Mouse (Mus musculus) small intestine, adult 2 months (tissue): ENCODE results near the gene Zfp619. TPM values are rescaled to one million over a fixed set of nuclear protein-coding genes. Genes with fewer than 3 reads are reported as not detected.

Source experiments
- H3K27ac ChIP-seq: fragments of 200-500 bp; 2 replicates; pipeline ENCODE4 v1.5.1; 2012; ENCODE audit warnings: low read depth, low read length, control low read depth, inconsistent platforms; ENCODE audit not compliant: insufficient read depth
- H3K27me3 ChIP-seq: fragments of 200-500 bp; 2 replicates; pipeline ENCODE4 v1.6.1; 2012; ENCODE audit warnings: mild to moderate bottlenecking, moderate library complexity, low read length, inconsistent platforms; ENCODE audit not compliant: control insufficient read depth, insufficient read depth
- H3K36me3 ChIP-seq: fragments of 200-500 bp; 2 replicates; pipeline ENCODE4 v1.6.1; 2012; ENCODE audit warnings: mild to moderate bottlenecking, low read length, control low read depth, inconsistent platforms; ENCODE audit not compliant: control insufficient read depth, insufficient read depth
- H3K4me1 ChIP-seq: fragments of 200-500 bp; 2 replicates; pipeline ENCODE4 v1.6.1; 2012; ENCODE audit warnings: low read length, inconsistent platforms, mixed read lengths; ENCODE audit not compliant: control insufficient read depth, insufficient read depth, insufficient read length
- H3K4me3 ChIP-seq: fragments of 200-500 bp; 2 replicates; pipeline ENCODE4 v1.5.1; 2012; ENCODE audit warnings: low read depth, mild to moderate bottlenecking, control low read depth, inconsistent platforms, low read length, moderate library complexity
- CTCF ChIP-seq: fragments of 200-500 bp; IDR thresholded peaks from 2 replicates; pipeline ENCODE4 v1.5.1; 2012; ENCODE audit warnings: low read depth, mild to moderate bottlenecking, control low read depth, inconsistent platforms, low read length, moderate library complexity, mixed read lengths; ENCODE audit not compliant: insufficient replicate concordance, insufficient read length; ENCODE audit errors: extremely low read depth
- POLR2A ChIP-seq: fragments of 200-500 bp; IDR thresholded peaks from 2 replicates; pipeline ENCODE4 v1.6.1; 2012; ENCODE audit warnings: low read depth, mild to moderate bottlenecking, control low read depth, inconsistent platforms, low read length, moderate library complexity
- WGBS: fragments of 180-500 bp; shearing (Covaris S2); methylation state at CpG from one replicate; pipeline ENCODE4 v1.1.7; 2018; 5-methylcytosine and 5-hydroxymethylcytosine counted together
- polyA plus RNA-seq: library from polyadenylated mRNA; depleted of rRNA; stranded (reverse); fragments of >200 nt; gene quantifications from 2 replicates; pipeline ENCODE4 v1.2.3, GENCODE M21; 2012; rRNA removed

Gene Zfp619
- 0.03 and 0.04 TPM in 2 replicates for polyA plus RNA-seq

DNA sequence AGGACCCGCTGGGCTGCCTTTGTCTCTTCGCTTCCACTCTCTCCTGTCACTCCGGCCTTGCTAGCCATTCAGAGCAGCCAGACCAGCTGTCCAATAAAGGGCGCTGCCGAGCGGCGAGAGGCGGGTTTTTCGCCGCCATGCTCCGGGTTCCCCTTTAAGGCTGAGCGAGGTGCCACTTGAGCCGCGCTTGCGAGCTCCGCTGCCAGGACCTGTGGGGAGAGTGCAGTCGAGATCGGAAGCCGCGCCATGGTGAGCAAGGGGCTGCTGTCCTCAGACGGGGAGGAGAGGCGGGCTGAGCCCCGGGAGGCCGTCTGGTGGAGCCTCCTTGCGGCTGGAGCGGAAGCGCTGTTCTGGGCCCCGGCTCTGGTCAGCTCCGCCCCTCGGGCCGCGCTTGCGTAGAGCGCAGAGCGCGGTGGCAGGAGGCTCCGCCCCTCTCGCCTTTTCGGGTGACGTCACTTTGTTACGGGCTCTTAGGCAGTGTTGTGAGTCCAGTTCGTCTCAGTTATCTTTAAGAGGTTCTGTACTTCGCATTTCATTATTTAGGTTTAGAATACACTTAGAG, at the start of gene Zfp619:
Zfp619 (plus strand) TSS at position 151 of the 562 bp plus-strand sequence.
- Histone ChIP-seq H3K27me3 (no peaks in the 10 kb centered on the region), H3K27ac (peak within 1 kb of the TSS; percentile 90), H3K36me3 (no peaks in the 10 kb centered on the region), H3K4me1 (peaks cover 2% of the 10 kb centered on the region; the same call in 1 of the 2 replicates), H3K4me3 (peak within 1 kb of the TSS; percentile 66)
- WGBS, result under 1% methylated on average over 43 of the region's 43 CpGs
- TF ChIP-seq CTCF (peak; percentile 86), POLR2A (peak; percentile 82)

DNA sequence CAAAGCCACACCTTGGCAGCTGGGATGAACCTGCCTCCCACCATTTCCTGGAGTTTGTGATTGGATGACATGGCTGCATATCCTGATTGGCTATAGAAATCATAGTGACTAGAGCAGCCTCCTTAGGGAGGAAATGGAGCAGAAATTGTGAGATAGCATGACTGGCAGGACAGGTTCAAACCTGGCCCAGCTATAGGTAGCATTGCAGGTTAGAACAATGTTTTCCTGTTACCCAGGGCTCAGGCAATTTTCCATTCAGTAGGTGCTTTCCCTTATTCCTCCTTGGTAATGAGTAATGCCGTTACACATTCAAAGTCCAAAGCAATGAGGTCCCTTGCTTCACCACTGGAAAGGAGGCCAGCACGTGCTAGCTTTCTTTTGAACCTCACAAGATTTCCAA, 38.6 kb upstream of the Zfp619 start:
- no peaks in the 10 kb centered on the region for H3K4me1 ChIP-seq
- no peaks in the 10 kb centered on the region for H3K27me3 ChIP-seq
- no peak overlapping the region for H3K27ac ChIP-seq
- TF ChIP-seq POLR2A (no peak), CTCF (no peak)
- H3K4me3 ChIP-seq, result no peak overlapping the region
- WGBS, result 31% methylated on average over 2 of the region's 2 CpGs
- peaks cover 14% of the 10 kb centered on the region for H3K36me3 ChIP-seq

DNA sequence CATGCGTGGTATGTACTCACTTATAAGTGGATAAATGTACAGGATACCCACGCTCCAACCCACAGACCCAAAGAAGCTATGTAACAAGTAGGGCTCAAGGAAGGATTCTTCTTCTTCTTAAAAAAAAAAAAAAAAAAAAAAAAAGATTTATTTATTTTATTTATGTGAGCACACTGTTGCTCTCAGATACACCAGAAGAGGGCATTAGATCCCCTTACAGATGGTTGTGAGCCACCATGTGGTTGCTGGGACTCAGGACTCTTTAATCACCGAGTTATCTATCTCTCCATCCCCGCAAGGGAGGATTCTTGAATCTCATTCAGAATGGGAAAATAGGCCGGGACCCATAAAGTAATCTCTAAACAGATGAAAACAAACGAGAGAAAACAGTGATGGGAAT, 33.2 kb upstream of the Zfp619 start:
- Histone ChIP-seq H3K36me3 (no peaks in the 10 kb centered on the region), H3K4me3 (no peak overlapping the region), H3K27me3 (no peaks in the 10 kb centered on the region), H3K27ac (no peak overlapping the region), H3K4me1 (no peaks in the 10 kb centered on the region)
- 45% methylated on average over 6 of the region's 6 CpGs for WGBS
- TF ChIP-seq CTCF (no peak), POLR2A (no peak)

DNA sequence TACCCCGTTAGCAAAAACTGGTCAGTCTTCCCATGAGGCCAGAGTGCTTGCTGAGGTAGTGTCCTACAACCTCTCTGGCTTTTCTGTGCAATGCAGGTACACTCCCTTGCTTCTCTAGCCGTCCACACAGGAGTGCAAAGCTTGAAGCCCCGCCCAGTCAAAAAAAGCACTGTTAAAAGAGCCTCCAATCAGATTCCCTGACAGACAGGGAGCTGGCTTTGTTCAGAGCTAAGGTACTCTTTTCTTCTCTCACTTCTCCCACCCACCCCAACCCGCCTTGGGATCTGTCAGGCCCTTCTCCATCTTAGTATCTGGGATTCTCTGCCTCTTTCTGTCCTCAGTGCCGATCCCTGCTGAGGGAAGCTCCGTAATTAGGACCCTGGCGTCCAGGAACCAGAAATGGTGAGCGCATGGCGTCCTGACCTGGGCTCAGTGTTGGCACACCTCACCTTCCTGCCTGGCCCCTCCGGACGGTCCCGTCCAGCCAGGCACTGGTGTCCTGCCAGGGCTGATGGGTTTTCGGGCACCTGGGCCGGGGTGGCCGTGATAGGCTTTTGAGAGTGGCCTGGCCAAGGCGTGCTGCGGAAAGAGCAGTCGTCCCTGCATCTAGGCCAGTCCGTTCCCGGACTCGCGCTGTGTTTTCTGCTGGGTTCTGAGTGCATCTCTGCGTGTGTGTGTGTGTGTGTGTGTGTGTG, 30.3 kb upstream of the Zfp619 start:
- Histone ChIP-seq H3K4me3 (peak overlapping the region; percentile 58), H3K36me3 (no peaks in the 10 kb centered on the region), H3K27ac (no peak overlapping the region), H3K27me3 (no peaks in the 10 kb centered on the region), H3K4me1 (no peaks in the 10 kb centered on the region)
- TF ChIP-seq POLR2A, result no peak
- TF ChIP-seq CTCF, result no peak
- 14% methylated on average over 23 of the region's 23 CpGs for WGBS

DNA sequence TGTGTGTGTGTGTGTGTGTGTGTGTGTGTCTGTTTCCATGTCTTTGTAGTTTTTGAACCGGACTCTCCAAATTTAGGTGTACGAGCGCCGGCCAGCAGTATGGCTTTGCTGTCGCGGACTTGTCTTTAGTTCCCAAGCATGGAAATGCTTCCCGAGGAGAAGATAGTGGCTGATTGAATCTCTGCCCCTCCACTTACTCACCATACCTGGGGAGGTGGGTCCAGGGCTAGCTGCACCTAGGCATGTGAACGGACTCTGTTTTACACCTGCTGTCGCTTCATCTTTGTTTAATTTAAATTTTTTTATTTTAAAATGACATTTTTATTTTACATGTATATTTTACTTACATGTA, 29.7 kb upstream of the Zfp619 start:
- Histone ChIP-seq H3K4me1 (no peaks in the 10 kb centered on the region), H3K36me3 (no peaks in the 10 kb centered on the region), H3K27me3 (no peaks in the 10 kb centered on the region), H3K27ac (no peak overlapping the region), H3K4me3 (peak overlapping the region; percentile 58)
- TF ChIP-seq POLR2A, result no peak
- TF ChIP-seq CTCF, result no peak
- 45% methylated on average over 9 of the region's 9 CpGs for WGBS

DNA sequence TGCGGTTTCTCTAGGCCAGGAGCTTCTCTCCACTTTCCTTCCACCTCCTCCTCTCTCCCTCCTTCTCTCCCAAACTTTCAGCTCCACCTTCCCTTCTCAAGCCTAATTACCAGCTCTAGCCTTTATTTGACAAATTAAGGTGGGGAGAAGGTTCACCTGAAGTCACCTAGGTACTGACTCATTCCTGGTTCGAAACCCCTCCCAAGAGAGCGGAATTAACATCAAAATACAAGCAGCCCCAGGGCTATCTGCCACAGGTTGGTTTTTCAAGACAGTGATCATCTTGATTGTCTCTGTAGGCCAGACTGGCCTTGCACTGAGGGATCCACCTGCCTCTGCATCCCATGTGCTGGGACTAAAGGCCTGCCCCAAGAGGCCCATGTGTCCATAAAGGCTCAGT, 22.9 kb upstream of the Zfp619 start:
- WGBS, result 85% methylated on average over 3 of the region's 3 CpGs
- H3K27me3 ChIP-seq, result no peaks in the 10 kb centered on the region
- H3K4me3 ChIP-seq, result no peak overlapping the region
- H3K4me1 ChIP-seq, result no peaks in the 10 kb centered on the region
- TF ChIP-seq CTCF, result no peak
- no peak for TF ChIP-seq POLR2A
- H3K36me3 ChIP-seq, result no peaks in the 10 kb centered on the region
- H3K27ac ChIP-seq, result no peak overlapping the region

DNA sequence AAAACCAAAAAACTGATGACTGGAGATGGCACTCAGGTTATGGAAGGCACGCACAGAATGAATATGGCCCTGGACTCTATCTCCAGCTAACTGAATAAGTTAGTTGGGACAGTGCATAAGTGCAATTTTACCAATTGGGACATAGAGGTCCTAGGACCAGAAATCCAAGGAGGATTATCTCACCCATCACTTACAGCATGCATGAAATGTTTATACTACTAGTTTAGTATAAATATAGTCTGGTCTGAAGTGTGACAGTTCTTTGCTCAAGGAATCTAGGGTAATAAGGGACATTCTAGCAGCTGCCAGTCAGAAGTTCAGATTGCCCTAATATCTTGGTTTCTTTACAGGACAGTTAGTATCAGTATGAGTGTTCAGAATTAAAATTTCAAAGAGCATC, 13.5 kb upstream of the Zfp619 start:
- H3K4me1 ChIP-seq, result no peaks in the 10 kb centered on the region
- H3K4me3 ChIP-seq, result no peak overlapping the region
- no peak for TF ChIP-seq POLR2A
- no peak for TF ChIP-seq CTCF
- 96% methylated on average over 1 of the region's 1 CpGs for WGBS
- H3K27ac ChIP-seq, result no peak overlapping the region
- no peaks in the 10 kb centered on the region for H3K36me3 ChIP-seq
- H3K27me3 ChIP-seq, result no peaks in the 10 kb centered on the region

DNA sequence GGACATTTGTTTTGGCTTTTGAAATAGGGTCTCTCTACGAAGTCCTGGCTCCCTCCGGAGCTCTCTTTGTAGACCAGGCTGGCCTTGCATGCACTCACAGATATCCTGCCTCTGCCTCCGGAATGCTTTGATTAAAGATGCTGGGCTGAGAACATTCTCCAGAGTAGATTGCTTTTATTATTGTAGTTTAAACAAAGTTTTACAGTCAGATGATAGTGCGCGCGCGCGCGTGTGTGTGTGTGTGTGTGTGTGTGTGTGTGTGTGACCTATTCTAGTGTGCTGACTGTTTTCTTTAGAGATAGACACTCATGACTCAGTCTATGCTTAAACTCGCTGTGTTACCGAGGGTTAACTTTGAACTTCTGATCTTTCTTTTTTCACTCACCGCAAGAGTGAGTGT, 796 bp downstream of the Zfp619 start:
- WGBS, result 64% methylated on average over 12 of the region's 12 CpGs
- Histone ChIP-seq H3K4me3 (peak overlapping the region; percentile 8; the same call in 1 of the 2 replicates), H3K27ac (no peak overlapping the region), H3K27me3 (no peaks in the 10 kb centered on the region), H3K36me3 (no peaks in the 10 kb centered on the region), H3K4me1 (peaks cover 2% of the 10 kb centered on the region; the same call in 1 of the 2 replicates)
- TF ChIP-seq CTCF (no peak), POLR2A (no peak)
